Mouse (Mus musculus) embryonic fibroblast, embryonic 13.5 days (primary cell): Measurements from ENCODE around the gene Cep57.

Source experiments
- CTCF ChIP-seq: IDR thresholded peaks from 2 replicates; pipeline ENCODE4 v1.5.1; 2011; ENCODE audit warnings: mild to moderate bottlenecking, control low read depth, low read length, moderate library complexity, borderline replicate concordance; ENCODE audit not compliant: insufficient read depth
- POLR2A ChIP-seq: IDR thresholded peaks from 2 replicates; pipeline ENCODE4 v1.6.1; 2011; ENCODE audit warnings: low read depth, mild to moderate bottlenecking, control low read depth, low read length, moderate library complexity

DNA sequence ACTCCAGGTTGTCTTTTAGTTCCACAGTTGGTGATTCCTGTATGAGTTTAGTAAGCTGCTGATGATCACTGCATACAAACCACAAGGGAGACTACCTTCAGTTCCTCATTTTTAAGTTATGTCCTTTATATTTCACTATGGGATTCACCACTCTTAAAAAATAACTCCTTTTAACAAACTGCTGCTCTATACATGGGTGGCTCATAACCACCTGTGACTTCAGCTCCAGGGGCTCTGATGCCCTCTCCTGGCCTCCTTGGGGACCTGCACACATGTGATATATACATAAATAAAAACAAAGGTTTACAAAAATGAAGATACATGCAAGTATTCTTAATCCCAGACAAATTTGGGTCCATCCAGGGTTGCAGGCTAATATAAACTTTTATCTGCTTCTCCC is 17.0 kb downstream of the Cep57 start:
- TF ChIP-seq POLR2A: no peak
- TF ChIP-seq CTCF: 0 out of 2 replicates have a peak, but pooled peaks have one; percentile 1
